Mouse (Mus musculus) spleen, postnatal 10 days (tissue): ENCODE measurements around the gene Crtc2.
A peak's percentile ranks its signal among the peaks of the same experiment; 100 is the strongest.
"Not testable (repeated sequence)": the region's sequence is repeated elsewhere in the genome, so short reads cannot be mapped to it uniquely, and the experiment has no call there.

ENCODE experiments used
- DNase-seq, 2 experiments: peaks; one replicate each; pipeline ENCODE4 v3.0.0; 2021 to 2022; ENCODE audit warnings: low spot score in 2 of 2

The Crtc2 gene

GRCm38 (mm10) chr3:90242984-90243775 lies 10.8 kb upstream of the Crtc2 start, which contains the start of gene Creb3l4:
Creb3l4 (minus strand) TSS chr3:90243512.
- DNase-seq: no peak

GRCm38 (mm10) chr3:90245406-90245805 lies 8.6 kb upstream of the Crtc2 start:
- DNase-seq: no peak

GRCm38 (mm10) chr3:90247630-90247959 lies 6.4 kb upstream of the Crtc2 start:
- no peak for DNase-seq

- peak; percentile 73 to 89 for DNase-seq
These were observed 5.8 kb upstream of the Crtc2 start, which contains the start of gene Slc39a1 for GRCm38 (mm10) chr3:90247960-90248745. Slc39a1 (plus strand) TSS chr3:90248172.

GRCm38 (mm10) chr3:90248746-90249100 lies 5.2 kb upstream of the Crtc2 start:
- peak; percentile 26 to 44 for DNase-seq

GRCm38 (mm10) chr3:90250791-90251190 lies 3.2 kb upstream of the Crtc2 start:
- no peak for DNase-seq

GRCm38 (mm10) chr3:90251731-90252226 lies 2.2 kb upstream of the Crtc2 start:
- DNase-seq: not testable (repeated sequence)

GRCm38 (mm10) chr3:90252659-90253058 lies 1.3 kb upstream of the Crtc2 start:
- DNase-seq: not testable (repeated sequence)

- not testable (repeated sequence) for DNase-seq
These were observed 789 bp upstream of the Crtc2 start for GRCm38 (mm10) chr3:90253174-90253573.

- DNase-seq: no peak
These were observed 643 bp downstream of the Crtc2 start for GRCm38 (mm10) chr3:90254419-90255193.

GRCm38 (mm10) chr3:90255194-90255565 lies 1.2 kb downstream of the Crtc2 start:
- DNase-seq: no peak

- no peak for DNase-seq
These were observed 1.9 kb downstream of the Crtc2 start for GRCm38 (mm10) chr3:90255784-90256353.

GRCm38 (mm10) chr3:90256731-90257530 lies 3.0 kb downstream of the Crtc2 start:
- no peak for DNase-seq

- DNase-seq: no peak
These were observed 4.6 kb downstream of the Crtc2 start for GRCm38 (mm10) chr3:90258521-90258920.

- no peak for DNase-seq
These were observed 9.3 kb downstream of the Crtc2 start for GRCm38 (mm10) chr3:90263121-90263771.

GRCm38 (mm10) chr3:90264687-90265033 lies 10.7 kb downstream of the Crtc2 start:
- peak in 1 of 2 experiments; percentile 16 for DNase-seq

GRCm38 (mm10) chr3:90265034-90265931 lies 11.3 kb downstream of the Crtc2 start, which contains the start of gene Dennd4b:
Dennd4b (plus strand) TSS chr3:90265185.
- peak; percentile 95 for DNase-seq

- DNase-seq: peak; percentile 64 to 65
These were observed 12.2 kb downstream of the Crtc2 start for GRCm38 (mm10) chr3:90265932-90266741.
